Mouse (Mus musculus) ES-E14 (cell line): ENCODE data around the gene Crybg2. TPM values are rescaled to one million over a fixed set of nuclear protein-coding genes. Genes with fewer than 3 reads are reported as not detected.

Experiments
- DNase-seq: peaks from one replicate; pipeline ENCODE4 v3.0.0-alpha.2; 2013; ENCODE audit warnings: low read depth, low spot score
- H3K27ac ChIP-seq: 2 replicates; pipeline ENCODE4 v1.5.1; 2012; ENCODE audit warnings: low read depth, mild to moderate bottlenecking, low read length, moderate library complexity, mixed read lengths; ENCODE audit not compliant: poor library complexity, insufficient read depth, severe bottlenecking
- H3K36me3 ChIP-seq: 2 replicates; pipeline ENCODE4 v1.6.1; 2012; ENCODE audit warnings: mild to moderate bottlenecking, low read length, moderate library complexity, mixed read lengths; ENCODE audit not compliant: control insufficient read depth, poor library complexity, insufficient read depth, severe bottlenecking
- H3K4me1 ChIP-seq, 2 experiments: fragments of 150-350 bp in 1 of 2; sonication (generic) in 1 of 2; 2 replicates each; pipeline ENCODE4 v1.6.1; 2012; ENCODE audit warnings: low read length in 2 of 2, mild to moderate bottlenecking in 1 of 2, mixed read lengths in 1 of 2; ENCODE audit not compliant: control insufficient read depth in 2 of 2, insufficient read depth in 2 of 2, poor library complexity in 1 of 2
- H3K4me3 ChIP-seq, 2 experiments: fragments of 150-350 bp in 1 of 2; sonication (generic) in 1 of 2; 2 replicates each; pipeline ENCODE4 v1.5.1; 2012; ENCODE audit warnings: low read length in 2 of 2, low read depth in 1 of 2, mild to moderate bottlenecking in 1 of 2, mixed read lengths in 1 of 2; ENCODE audit not compliant: insufficient read depth in 1 of 2, poor library complexity in 1 of 2, severe bottlenecking in 1 of 2
- H3K9ac ChIP-seq: 2 replicates; pipeline ENCODE4 v1.6.1; 2012; ENCODE audit warnings: low read depth, mild to moderate bottlenecking, low read length, mixed read lengths; ENCODE audit not compliant: poor library complexity, insufficient read depth, severe bottlenecking
- H3K9me3 ChIP-seq: fragments of 150-350 bp; sonication (generic); 2 replicates; pipeline ENCODE4 v1.6.1; 2012; ENCODE audit warnings: low read depth, mild to moderate bottlenecking, low read length; ENCODE audit not compliant: control insufficient read depth, insufficient read depth
- CHD2 ChIP-seq: IDR thresholded peaks from 2 replicates; pipeline ENCODE4 v1.6.1; 2014; ENCODE audit warnings: mild to moderate bottlenecking, low read depth, low read length, inconsistent platforms
- HCFC1 ChIP-seq: IDR thresholded peaks from 2 replicates; pipeline ENCODE4 v1.6.1; 2012; ENCODE audit warnings: low read length, inconsistent platforms, borderline replicate concordance; ENCODE audit not compliant: insufficient read depth
- MAFK ChIP-seq: IDR thresholded peaks from 2 replicates; pipeline ENCODE4 v1.6.1; 2014; ENCODE audit warnings: mild to moderate bottlenecking, low read depth, low read length, inconsistent platforms; ENCODE audit not compliant: insufficient read depth
- ZC3H11A ChIP-seq: IDR thresholded peaks from 2 replicates; pipeline ENCODE4 v1.6.1; 2012; ENCODE audit warnings: low read depth, mild to moderate bottlenecking, inconsistent platforms, low read length, borderline replicate concordance
- ZNF384 ChIP-seq: IDR thresholded peaks from 2 replicates; pipeline ENCODE4 v1.6.1; 2012; ENCODE audit warnings: low read depth, low read length, inconsistent platforms
- in situ Hi-C, 2 experiments: fragments of 600-800 bp; cut with MboI; formaldehyde crosslinking; loops; one replicate each; pipeline ENCODE4 v1.15.1; 2025; ENCODE audit warnings: low sequenced_read_pairs in 2 of 2, inconsistent platforms in 1 of 2; ENCODE audit not compliant: unreplicated experiment in 2 of 2
- total RNA-seq: library from RNA; depleted of rRNA; stranded (reverse); fragments of 300-350 nt; gene quantifications from 2 replicates; pipeline ENCODE4 v1.2.3, GENCODE M21; 2012

The Crybg2 gene
- total RNA-seq, 1 experiment: 12.6 TPM

DNA sequence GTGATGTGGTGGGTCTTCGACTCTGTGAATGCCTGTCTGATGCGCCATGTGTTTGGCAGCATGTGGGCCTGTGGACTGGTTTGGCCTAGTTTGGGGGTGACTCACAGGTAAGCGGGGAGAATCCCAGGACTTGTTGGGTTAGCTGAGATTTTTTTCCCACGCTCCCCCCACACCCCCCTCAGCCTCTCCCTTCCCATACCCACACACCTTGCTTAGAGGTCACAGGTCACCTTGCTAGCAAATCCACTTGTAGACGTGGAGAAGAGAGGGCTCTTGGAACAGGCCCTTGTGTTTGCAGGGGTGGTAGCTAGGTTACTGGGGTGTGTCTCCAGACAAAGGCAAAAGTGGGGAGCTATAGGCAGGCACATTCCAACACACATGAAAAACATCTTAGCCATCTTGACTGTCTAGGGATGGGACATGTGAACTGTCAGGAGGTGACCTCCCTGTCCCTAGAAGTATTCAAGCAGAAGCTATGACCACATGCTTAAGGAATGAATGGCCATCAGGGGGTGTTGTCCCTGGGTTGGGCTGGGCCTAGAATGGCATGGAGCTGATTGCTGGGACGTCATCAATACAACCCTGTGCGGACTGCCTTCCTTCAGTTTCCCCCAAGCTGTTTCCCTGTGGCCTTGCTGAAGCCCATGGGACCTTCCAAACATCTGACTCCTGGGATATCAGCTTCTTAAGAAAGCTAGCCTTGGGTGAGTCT is 7.4 kb downstream of the Crybg2 start:
- no peak for DNase-seq
- TF ChIP-seq ZC3H11A (no peak), ZNF384 (no peak), MAFK (no peak), CHD2 (no peak), HCFC1 (no peak)
- in situ Hi-C loops: no loop called here
- Histone ChIP-seq H3K4me1 (peaks cover 11 to 38% of the 10 kb centered on the region in 2 experiments), H3K27ac (no peak overlapping the region), H3K4me3 (no peak overlapping the region), H3K9me3 (no peaks in the 10 kb centered on the region), H3K36me3 (no peaks in the 10 kb centered on the region), H3K9ac (no peak overlapping the region; the same call in 1 of the 2 replicates)

DNA sequence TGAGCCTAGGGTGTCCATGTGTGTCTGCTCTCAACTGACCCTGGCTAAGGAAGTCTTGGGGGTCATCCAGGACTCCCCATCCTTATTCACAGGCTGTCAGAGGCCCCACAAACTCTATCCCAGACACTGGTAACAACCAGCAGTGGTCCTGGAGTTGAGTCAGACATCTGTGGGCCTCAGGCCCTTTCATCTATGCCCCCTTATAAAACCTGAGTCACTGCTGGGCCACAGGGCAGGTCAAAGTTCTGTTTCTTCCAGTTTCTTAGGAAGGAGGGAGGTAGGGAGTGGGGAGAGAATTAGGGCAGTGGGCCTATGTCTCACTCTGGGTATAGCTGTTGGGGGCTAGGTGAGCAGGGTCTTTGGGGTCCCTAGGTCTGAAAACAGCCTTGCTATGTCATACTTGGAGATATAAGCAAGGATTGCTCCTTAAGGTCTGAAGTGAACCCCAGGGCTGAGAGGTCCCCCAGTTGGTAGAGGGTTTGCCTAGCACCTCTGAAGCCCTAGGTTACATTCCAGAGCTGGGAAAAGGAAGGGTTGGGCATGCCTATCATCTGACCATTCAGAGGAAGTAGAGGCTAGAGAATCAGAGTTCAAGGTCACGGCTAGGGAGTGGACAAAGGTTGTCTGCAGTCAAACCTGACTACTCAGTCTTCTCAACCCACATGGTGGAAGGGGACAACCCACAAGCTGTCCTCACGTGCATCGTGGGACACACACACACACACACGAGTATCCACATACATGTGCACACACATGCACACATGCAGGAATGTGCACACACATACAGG is 8.4 kb downstream of the Crybg2 start:
- in situ Hi-C loops: no loop called here
- TF ChIP-seq ZC3H11A (no peak), CHD2 (no peak), MAFK (no peak), ZNF384 (no peak), HCFC1 (no peak)
- Histone ChIP-seq H3K4me3 (no peak overlapping the region), H3K9ac (no peak overlapping the region), H3K9me3 (no peaks in the 10 kb centered on the region), H3K36me3 (no peaks in the 10 kb centered on the region), H3K4me1 (peaks cover 14 to 39% of the 10 kb centered on the region in 2 experiments), H3K27ac (no peak overlapping the region)
- DNase-seq: no peak

DNA sequence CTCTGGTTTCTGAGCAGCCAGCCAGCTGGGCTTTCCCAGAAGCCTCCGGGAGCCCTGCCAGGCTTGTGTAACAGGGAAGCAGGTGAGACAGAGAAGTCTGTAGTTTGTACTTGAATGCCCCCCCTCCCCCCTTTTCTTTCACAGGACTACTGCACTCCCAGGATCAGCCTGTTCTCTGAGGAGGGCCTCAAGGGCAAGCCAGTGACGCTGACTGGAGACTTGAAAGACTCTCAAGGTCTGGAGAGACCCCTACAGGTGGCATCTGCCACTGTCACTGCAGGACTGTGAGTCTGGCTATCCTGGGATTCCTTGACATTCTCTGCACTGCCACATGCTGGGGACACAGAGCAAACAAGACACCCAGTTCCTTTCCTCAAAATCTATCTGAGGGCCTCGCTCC is 18.1 kb downstream of the Crybg2 start:
- in situ Hi-C loops: no loop called here
- DNase-seq: peak; percentile 80
- TF ChIP-seq ZC3H11A (no peak), ZNF384 (no peak), HCFC1 (no peak), CHD2 (no peak), MAFK (no peak)
- H3K9me3 ChIP-seq: no peaks in the 10 kb centered on the region
- no peak overlapping the region for H3K27ac ChIP-seq
- peaks cover 2 to 22% of the 10 kb centered on the region in 2 experiments; a peak in 2 of 4 replicates for H3K4me1 ChIP-seq
- H3K36me3 ChIP-seq: no peaks in the 10 kb centered on the region
- no peak overlapping the region for H3K4me3 ChIP-seq
- no peak overlapping the region for H3K9ac ChIP-seq

DNA sequence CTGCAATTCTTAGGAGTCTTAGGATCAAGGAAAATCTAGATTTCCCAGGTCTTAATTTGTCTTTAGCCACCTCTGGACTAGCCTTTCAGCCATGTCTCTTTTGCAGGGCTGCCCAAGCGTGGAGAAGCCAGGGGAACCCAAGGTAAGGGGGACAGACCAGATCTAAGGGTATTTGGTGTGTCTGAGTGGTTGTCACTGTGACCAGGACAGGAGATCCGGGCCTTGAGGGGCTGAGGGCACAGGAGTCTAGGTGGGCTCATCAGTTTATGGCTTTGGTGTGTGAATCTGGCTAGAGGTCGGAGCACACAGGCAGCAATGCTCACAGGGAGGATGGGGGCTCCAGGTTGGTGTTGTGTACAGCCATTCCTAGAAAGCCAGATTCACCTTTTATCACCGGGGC is 20.1 kb downstream of the Crybg2 start:
- H3K9me3 ChIP-seq: no peaks in the 10 kb centered on the region
- no peak overlapping the region for H3K4me3 ChIP-seq
- no peak overlapping the region for H3K27ac ChIP-seq
- no peaks in the 10 kb centered on the region for H3K36me3 ChIP-seq
- no peak for DNase-seq
- peak overlapping the region; percentile 63; the same call in 1 of the 2 replicates for H3K9ac ChIP-seq
- no peak for TF ChIP-seq ZNF384
- TF ChIP-seq ZC3H11A: no peak
- TF ChIP-seq HCFC1: no peak
- TF ChIP-seq MAFK: no peak
- no peak for TF ChIP-seq CHD2
- in situ Hi-C loops: no loop called here
- peaks cover 2 to 16% of the 10 kb centered on the region in 2 experiments; a peak in 2 of 4 replicates for H3K4me1 ChIP-seq
